Mouse (Mus musculus) myocyte (in vitro differentiated cells): ENCODE measurements around the gene Stoml2. TPM values are rescaled to one million over a fixed set of nuclear protein-coding genes. Genes with fewer than 3 reads are reported as not detected.

ENCODE experiments used
- H3K27me3 ChIP-seq: one replicate; pipeline ENCODE4 v1.6.1; 2011; ENCODE audit not compliant: control insufficient read depth, insufficient read depth, insufficient read length
- H3K36me3 ChIP-seq: one replicate; pipeline ENCODE4 v1.6.1; 2011; ENCODE audit not compliant: control insufficient read depth, insufficient read depth
- H3K4me2 ChIP-seq: one replicate; pipeline ENCODE4 v1.6.1; 2011; ENCODE audit warnings: low read depth, control low read depth
- H3K4me3 ChIP-seq: one replicate; pipeline ENCODE4 v1.5.1; 2011; ENCODE audit warnings: mild to moderate bottlenecking, control low read depth, moderate library complexity
- H3K79me2 ChIP-seq: one replicate; pipeline ENCODE4 v1.6.1; 2011; ENCODE audit not compliant: control insufficient read depth, insufficient read depth
- H3ac ChIP-seq: one replicate; pipeline ENCODE4 v1.6.1; 2011; ENCODE audit not compliant: control insufficient read depth, insufficient read length
- CEBPB ChIP-seq: IDR thresholded peaks from 2 replicates; pipeline ENCODE4 v1.6.1; 2011; ENCODE audit warnings: mild to moderate bottlenecking, moderate library complexity; ENCODE audit not compliant: poor library complexity, insufficient read depth, severe bottlenecking
- E2F4 ChIP-seq: IDR thresholded peaks from one replicate; pipeline ENCODE4 v1.6.1; 2011; ENCODE audit warnings: mild to moderate bottlenecking, control low read depth, moderate library complexity; ENCODE audit not compliant: insufficient read depth
- MAX ChIP-seq: IDR thresholded peaks from one replicate; pipeline ENCODE4 v1.6.1; 2011; ENCODE audit warnings: low read depth, mild to moderate bottlenecking, control low read depth
- MYOD1 ChIP-seq, 3 experiments: IDR thresholded peaks; one replicate each; pipeline ENCODE4 v1.6.1; 2011; ENCODE audit warnings: control low read depth in 2 of 3, low read depth in 2 of 3, mild to moderate bottlenecking in 2 of 3, moderate library complexity in 1 of 3; ENCODE audit not compliant: insufficient read length in 2 of 3, control insufficient read depth in 1 of 3
- MYOG ChIP-seq, 3 experiments: IDR thresholded peaks; one replicate each; pipeline ENCODE4 v1.6.1; 2011; ENCODE audit warnings: control low read depth in 2 of 3, low read depth in 2 of 3, mild to moderate bottlenecking in 2 of 3; ENCODE audit not compliant: insufficient read length in 2 of 3, control insufficient read depth in 1 of 3, insufficient read depth in 1 of 3
- POLR2A ChIP-seq: IDR thresholded peaks from one replicate; pipeline ENCODE4 v1.6.1; 2011; ENCODE audit warnings: low read depth, mild to moderate bottlenecking, control low read depth, moderate library complexity; ENCODE audit not compliant: insufficient read length
- POLR2AphosphoS2 ChIP-seq: IDR thresholded peaks from one replicate; pipeline ENCODE4 v1.6.1; 2011; ENCODE audit warnings: low read depth, control low read depth; ENCODE audit not compliant: insufficient read length
- REST ChIP-seq: IDR thresholded peaks from one replicate; pipeline ENCODE4 v1.6.1; 2011; ENCODE audit warnings: mild to moderate bottlenecking, control low read depth, moderate library complexity; ENCODE audit not compliant: insufficient read depth, insufficient read length
- SRF ChIP-seq: IDR thresholded peaks from one replicate; pipeline ENCODE4 v1.6.1; 2011; ENCODE audit warnings: low read depth; ENCODE audit not compliant: control insufficient read depth, insufficient read length
- TCF12 ChIP-seq: IDR thresholded peaks from one replicate; pipeline ENCODE4 v1.6.1; 2011; ENCODE audit warnings: mild to moderate bottlenecking, control low read depth; ENCODE audit not compliant: poor library complexity, insufficient read depth, severe bottlenecking
- TCF3 ChIP-seq: IDR thresholded peaks from one replicate; pipeline ENCODE4 v1.6.1; 2011; ENCODE audit warnings: low read depth, control low read depth; ENCODE audit not compliant: insufficient read length
- USF1 ChIP-seq: IDR thresholded peaks from one replicate; pipeline ENCODE4 v1.6.1; 2011; ENCODE audit warnings: low read depth, mild to moderate bottlenecking, control low read depth, moderate library complexity
- polyA plus RNA-seq: library from polyadenylated mRNA; unstranded; fragments of >200 nt; fragmentation: generic; extraction: Trizol; gene quantifications from one replicate; pipeline ENCODE4 v1.2.1, GENCODE M21; 2012; ENCODE audit warnings: missing spikeins

Stoml2 gene
- polyA plus RNA-seq, 1 experiment, result 113 TPM

GRCm38 (mm10) chr4:43037860-43038566 is 6.5 kb upstream of the Stoml2 start:
- Histone ChIP-seq H3K4me3 (peak overlapping the region; percentile 73), H3K36me3 (peaks cover 16% of the 10 kb centered on the region), H3K27me3 (no peaks in the 10 kb centered on the region), H3K4me2 (peak overlapping the region; percentile 83), H3ac (no peak overlapping the region), H3K79me2 (peaks cover 7% of the 10 kb centered on the region)
- TF ChIP-seq TCF12 (no peak), SRF (peak; percentile 92), TCF3 (no peak), MYOG (IDR thresholded peaks at IDR 0.05; ENCODE audit: control insufficient read depth in 1 of 3, insufficient read depth in 1 of 3, insufficient read length in 2 of 3, low read depth in 2 of 3) (peak in 2 of 3 experiments; percentile 13 to 36), REST (no peak), POLR2AphosphoS2 (no peak), MAX (no peak), MYOD1 (IDR thresholded peaks at IDR 0.05; ENCODE audit: control insufficient read depth in 1 of 3, insufficient read length in 2 of 3, low read depth in 2 of 3) (peak in 2 of 3 experiments; percentile 68 to 75), CEBPB (no peak), USF1 (no peak), POLR2A (no peak), E2F4 (no peak)

- H3K36me3 ChIP-seq, result peaks cover 16% of the 10 kb centered on the region
- H3K4me2 ChIP-seq, result no peak overlapping the region
- H3K4me3 ChIP-seq, result no peak overlapping the region
- no peaks in the 10 kb centered on the region for H3K27me3 ChIP-seq
- no peak for TF ChIP-seq MYOG (IDR thresholded peaks at IDR 0.05; ENCODE audit: control insufficient read depth in 1 of 3, insufficient read depth in 1 of 3, insufficient read length in 2 of 3, low read depth in 2 of 3)
- TF ChIP-seq POLR2AphosphoS2, result no peak
- peaks cover 7% of the 10 kb centered on the region for H3K79me2 ChIP-seq
- no peak overlapping the region for H3ac ChIP-seq
These were observed 4.8 kb upstream of the Stoml2 start for GRCm38 (mm10) chr4:43036356-43036755.

GRCm38 (mm10) chr4:43035851-43036250 is 4.3 kb upstream of the Stoml2 start:
- Histone ChIP-seq H3K4me3 (no peak overlapping the region), H3K4me2 (no peak overlapping the region)
- TF ChIP-seq MYOG (IDR thresholded peaks at IDR 0.05; ENCODE audit: control insufficient read depth in 1 of 3, insufficient read depth in 1 of 3, insufficient read length in 2 of 3, low read depth in 2 of 3), result no peak
- no peak for TF ChIP-seq POLR2A
- no peak for TF ChIP-seq E2F4
- TF ChIP-seq TCF12, result no peak

GRCm38 (mm10) chr4:43033481-43033880 is 2.0 kb upstream of the Stoml2 start:
- H3ac ChIP-seq, result no peak overlapping the region
- no peaks in the 10 kb centered on the region for H3K27me3 ChIP-seq
- no peak for TF ChIP-seq MYOG (IDR thresholded peaks at IDR 0.05; ENCODE audit: control insufficient read depth in 1 of 3, insufficient read depth in 1 of 3, insufficient read length in 2 of 3, low read depth in 2 of 3)
- TF ChIP-seq MYOD1 (IDR thresholded peaks at IDR 0.05; ENCODE audit: control insufficient read depth in 1 of 3, insufficient read length in 2 of 3, low read depth in 2 of 3), result no peak
- TF ChIP-seq POLR2AphosphoS2, result no peak
- TF ChIP-seq TCF12, result no peak
- no peak for TF ChIP-seq MAX
- TF ChIP-seq REST, result no peak
- TF ChIP-seq POLR2A, result no peak
- no peak for TF ChIP-seq SRF
- no peak for TF ChIP-seq TCF3
- no peak for TF ChIP-seq USF1
- TF ChIP-seq E2F4, result no peak
- no peak for TF ChIP-seq CEBPB
- no peak overlapping the region for H3K4me2 ChIP-seq
- no peak overlapping the region for H3K4me3 ChIP-seq
- peaks cover 16% of the 10 kb centered on the region for H3K36me3 ChIP-seq
- H3K79me2 ChIP-seq, result peaks cover 16% of the 10 kb centered on the region

More at GRCm38 (mm10) chr4:43035851-43036250, 4.3 kb upstream of the Stoml2 start:
- H3K27me3 ChIP-seq, result no peaks in the 10 kb centered on the region
- peaks cover 9% of the 10 kb centered on the region for H3K79me2 ChIP-seq
- no peak overlapping the region for H3ac ChIP-seq
- H3K36me3 ChIP-seq, result peaks cover 16% of the 10 kb centered on the region

GRCm38 (mm10) chr4:43032501-43032900 is 991 bp upstream of the Stoml2 start:
- TF ChIP-seq MAX, result no peak
- TF ChIP-seq TCF3, result no peak
- no peak for TF ChIP-seq SRF
- no peak for TF ChIP-seq E2F4
- no peak for TF ChIP-seq TCF12
- no peak for TF ChIP-seq REST
- no peak for TF ChIP-seq USF1
- TF ChIP-seq MYOD1 (IDR thresholded peaks at IDR 0.05; ENCODE audit: control insufficient read depth in 1 of 3, insufficient read length in 2 of 3, low read depth in 2 of 3), result no peak
- TF ChIP-seq CEBPB, result no peak
- no peak for TF ChIP-seq POLR2AphosphoS2
- no peak for TF ChIP-seq MYOG (IDR thresholded peaks at IDR 0.05; ENCODE audit: control insufficient read depth in 1 of 3, insufficient read depth in 1 of 3, insufficient read length in 2 of 3, low read depth in 2 of 3)
- TF ChIP-seq POLR2A, result no peak
- Histone ChIP-seq H3K36me3 (peaks cover 16% of the 10 kb centered on the region), H3K4me2 (no peak overlapping the region), H3K4me3 (no peak overlapping the region), H3K27me3 (no peaks in the 10 kb centered on the region), H3ac (no peak overlapping the region), H3K79me2 (peaks cover 16% of the 10 kb centered on the region)
